Mouse (Mus musculus): ENCODE results near the gene Fbxl17. TPM values are rescaled to one million over a fixed set of nuclear protein-coding genes. Genes with fewer than 3 reads are reported as not detected.

The Fbxl17 gene
- polyA plus RNA-seq, 1 experiment from 2014 or later = 3.0 TPM

DNA sequence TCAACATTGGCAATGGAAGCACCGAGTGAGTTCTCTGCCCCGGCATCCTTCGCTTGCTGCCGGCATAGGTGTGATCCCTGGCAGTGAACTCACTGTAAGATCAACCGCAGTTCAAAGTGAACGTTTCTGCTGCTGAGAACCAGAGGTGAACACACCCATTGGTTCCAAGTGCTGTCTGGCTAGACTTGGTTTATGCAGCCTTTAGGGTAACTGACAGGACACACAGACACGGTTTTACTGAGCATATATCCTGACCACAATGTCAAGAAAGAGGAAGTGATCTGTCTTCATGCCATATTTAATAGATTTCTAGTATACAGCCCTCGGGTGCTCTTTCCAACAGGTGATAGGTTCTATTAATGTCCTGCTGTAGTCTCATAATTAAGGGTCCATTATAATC is 310.5 kb downstream of the Fbxl17 start:
- H3K9ac ChIP-seq (ENCODE audit: low read depth, low read length) = no peak overlapping the region
- no peaks in the 10 kb centered on the region for H3K36me3 ChIP-seq (ENCODE audit: control insufficient read depth, insufficient read depth, low read length)
- H3K4me1 ChIP-seq (replicated peaks; ENCODE audit: control insufficient read depth, insufficient read depth, low read length) = peaks cover 6% of the 10 kb centered on the region
- WGBS = 65% methylated on average over 8 of the region's 8 CpGs
- no peaks in the 10 kb centered on the region for H3K27me3 ChIP-seq (replicated peaks; ENCODE audit: control insufficient read depth, insufficient read depth, low read length)
- no peak overlapping the region for H3K4me3 ChIP-seq (ENCODE audit: low read depth, low read length)
- no peaks in the 10 kb centered on the region for H3K9me3 ChIP-seq (ENCODE audit: control insufficient read depth, low read length)
- no peak for DNase-seq (ENCODE audit: low spot score)
- no peak for ATAC-seq (replicated peaks; ENCODE audit: low FRiP score)
- H3K4me2 ChIP-seq = no peak overlapping the region
- H3K27ac ChIP-seq (ENCODE audit: low read depth, low read length) = no peak overlapping the region

DNA sequence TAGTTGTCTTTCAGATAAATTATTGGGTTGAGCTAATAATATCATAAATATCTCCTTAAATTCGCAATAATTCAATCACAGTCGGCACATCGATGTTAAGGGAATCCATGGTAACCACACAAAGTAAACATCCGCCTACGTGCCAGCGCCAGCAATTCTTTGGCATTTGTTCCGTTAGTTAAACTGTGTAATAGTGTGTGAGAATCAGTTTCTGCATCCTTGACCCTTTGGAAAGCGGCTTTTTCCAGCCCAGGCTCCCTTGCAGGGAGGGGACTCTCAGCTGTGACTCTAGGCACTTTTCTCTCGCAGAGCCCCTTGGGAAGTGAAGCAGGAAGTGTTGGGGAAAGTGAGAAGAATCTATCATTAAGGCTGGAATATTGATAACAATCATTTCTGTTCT is 314.3 kb downstream of the Fbxl17 start:
- ATAC-seq (replicated peaks; ENCODE audit: low FRiP score) (no peak), DNase-seq (ENCODE audit: low spot score) (no peak)
- Histone ChIP-seq H3K4me3 (ENCODE audit: low read depth, low read length) (no peak overlapping the region), H3K27me3 (replicated peaks; ENCODE audit: control insufficient read depth, insufficient read depth, low read length) (no peaks in the 10 kb centered on the region), H3K9me3 (ENCODE audit: control insufficient read depth, low read length) (no peaks in the 10 kb centered on the region), H3K36me3 (ENCODE audit: control insufficient read depth, insufficient read depth, low read length) (no peaks in the 10 kb centered on the region), H3K9ac (ENCODE audit: low read depth, low read length) (no peak overlapping the region), H3K27ac (ENCODE audit: low read depth, low read length) (no peak overlapping the region), H3K4me2 (no peak overlapping the region), H3K4me1 (replicated peaks; ENCODE audit: control insufficient read depth, insufficient read depth, low read length) (no peaks in the 10 kb centered on the region)
- WGBS = 83% methylated on average over 9 of the region's 9 CpGs

- Histone ChIP-seq H3K9ac (ENCODE audit: low read depth, low read length) (no peak overlapping the region), H3K9me3 (ENCODE audit: control insufficient read depth, low read length) (no peaks in the 10 kb centered on the region), H3K4me3 (ENCODE audit: low read depth, low read length) (no peak overlapping the region), H3K36me3 (ENCODE audit: control insufficient read depth, insufficient read depth, low read length) (no peaks in the 10 kb centered on the region), H3K27me3 (replicated peaks; ENCODE audit: control insufficient read depth, insufficient read depth, low read length) (no peaks in the 10 kb centered on the region), H3K27ac (ENCODE audit: low read depth, low read length) (no peak overlapping the region), H3K4me1 (replicated peaks; ENCODE audit: control insufficient read depth, insufficient read depth, low read length) (no peaks in the 10 kb centered on the region), H3K4me2 (no peak overlapping the region)
- no peak for ATAC-seq (replicated peaks; ENCODE audit: low FRiP score)
- DNase-seq (ENCODE audit: low spot score) = no peak
- 74% methylated on average over 10 of the region's 10 CpGs for WGBS
Measured at GRCm38 (mm10) chr17:63184844-63185504, 314.8 kb downstream of the Fbxl17 start.

DNA sequence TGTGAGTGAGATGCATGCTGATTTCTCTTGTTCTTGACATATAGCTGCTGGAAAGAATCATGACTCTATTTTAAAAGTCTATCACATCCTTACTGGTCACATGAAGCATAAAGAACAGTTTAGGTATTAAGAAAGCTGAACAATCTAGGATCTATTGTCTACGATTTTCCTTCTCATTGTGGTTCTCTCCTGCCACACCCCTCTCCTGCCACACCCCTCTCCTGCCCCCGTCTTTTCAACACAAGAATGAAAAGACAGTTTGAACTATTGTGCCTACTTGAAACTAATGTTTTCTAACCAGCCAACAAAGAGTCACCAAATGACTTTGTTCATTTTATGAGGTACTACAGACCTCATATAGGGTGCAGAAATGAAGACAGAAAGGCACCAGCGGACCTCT is 316.4 kb downstream of the Fbxl17 start:
- Histone ChIP-seq H3K36me3 (ENCODE audit: control insufficient read depth, insufficient read depth, low read length) (no peaks in the 10 kb centered on the region), H3K4me2 (no peak overlapping the region), H3K27ac (ENCODE audit: low read depth, low read length) (no peak overlapping the region), H3K9me3 (ENCODE audit: control insufficient read depth, low read length) (no peaks in the 10 kb centered on the region), H3K4me1 (replicated peaks; ENCODE audit: control insufficient read depth, insufficient read depth, low read length) (no peaks in the 10 kb centered on the region), H3K27me3 (replicated peaks; ENCODE audit: control insufficient read depth, insufficient read depth, low read length) (no peaks in the 10 kb centered on the region), H3K4me3 (ENCODE audit: low read depth, low read length) (no peak overlapping the region), H3K9ac (ENCODE audit: low read depth, low read length) (no peak overlapping the region)
- WGBS = 52% methylated on average over 3 of the region's 3 CpGs
- DNase-seq (ENCODE audit: low spot score) = no peak
- no peak for ATAC-seq (replicated peaks; ENCODE audit: low FRiP score)

GRCm38 (mm10) chr17:63181661-63182060 is 318.2 kb downstream of the Fbxl17 start:
- no peak overlapping the region for H3K27ac ChIP-seq (ENCODE audit: low read depth, low read length)

GRCm38 (mm10) chr17:63180042-63180441 is 319.8 kb downstream of the Fbxl17 start:
- Histone ChIP-seq H3K9me3 (ENCODE audit: control insufficient read depth, low read length) (no peaks in the 10 kb centered on the region), H3K27ac (ENCODE audit: low read depth, low read length) (no peak overlapping the region), H3K36me3 (ENCODE audit: control insufficient read depth, insufficient read depth, low read length) (no peaks in the 10 kb centered on the region), H3K4me1 (replicated peaks; ENCODE audit: control insufficient read depth, insufficient read depth, low read length) (no peaks in the 10 kb centered on the region), H3K9ac (ENCODE audit: low read depth, low read length) (no peak overlapping the region), H3K4me3 (ENCODE audit: low read depth, low read length) (no peak overlapping the region), H3K27me3 (replicated peaks; ENCODE audit: control insufficient read depth, insufficient read depth, low read length) (no peaks in the 10 kb centered on the region), H3K4me2 (no peak overlapping the region)
- ATAC-seq (replicated peaks; ENCODE audit: low FRiP score) (no peak), DNase-seq (ENCODE audit: low spot score) (no peak)
- 75% methylated on average over 3 of the region's 3 CpGs for WGBS

More at GRCm38 (mm10) chr17:63181661-63182060, 318.2 kb downstream of the Fbxl17 start:
- no peaks in the 10 kb centered on the region for H3K4me1 ChIP-seq (replicated peaks; ENCODE audit: control insufficient read depth, insufficient read depth, low read length)
- ATAC-seq (replicated peaks; ENCODE audit: low FRiP score) = no peak
- H3K9me3 ChIP-seq (ENCODE audit: control insufficient read depth, low read length) = no peaks in the 10 kb centered on the region
- no peak for DNase-seq (ENCODE audit: low spot score)
- no peaks in the 10 kb centered on the region for H3K27me3 ChIP-seq (replicated peaks; ENCODE audit: control insufficient read depth, insufficient read depth, low read length)
- WGBS = 90% methylated on average over 5 of the region's 5 CpGs
- no peaks in the 10 kb centered on the region for H3K36me3 ChIP-seq (ENCODE audit: control insufficient read depth, insufficient read depth, low read length)
- H3K4me3 ChIP-seq (ENCODE audit: low read depth, low read length) = no peak overlapping the region
- H3K4me2 ChIP-seq = no peak overlapping the region
- H3K9ac ChIP-seq (ENCODE audit: low read depth, low read length) = no peak overlapping the region

DNA sequence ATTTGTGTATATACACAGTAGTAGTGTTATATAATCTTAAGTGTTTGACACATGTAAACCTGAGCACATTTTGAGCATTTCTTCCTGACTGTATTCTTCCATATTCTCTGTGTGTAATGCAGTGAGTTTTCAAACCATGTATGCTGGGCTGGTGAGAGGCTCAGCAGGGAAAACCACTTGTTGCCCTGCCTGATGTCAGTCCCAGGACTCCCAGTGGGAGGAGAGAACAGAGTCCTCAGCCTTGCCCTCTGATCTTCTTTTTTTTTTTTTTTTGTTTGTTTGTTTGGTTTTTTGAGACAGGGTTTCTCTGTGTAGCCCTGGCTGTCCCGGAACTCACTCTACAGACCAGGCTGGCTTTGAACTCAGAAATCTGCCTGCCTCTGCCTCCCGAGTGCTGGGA is 321.5 kb downstream of the Fbxl17 start:
- no peak overlapping the region for H3K4me2 ChIP-seq
- H3K9ac ChIP-seq (ENCODE audit: low read depth, low read length) = no peak overlapping the region
- ATAC-seq (replicated peaks; ENCODE audit: low FRiP score) (no peak), DNase-seq (ENCODE audit: low spot score) (no peak)
- no peaks in the 10 kb centered on the region for H3K36me3 ChIP-seq (ENCODE audit: control insufficient read depth, insufficient read depth, low read length)
- H3K9me3 ChIP-seq (ENCODE audit: control insufficient read depth, low read length) = no peaks in the 10 kb centered on the region
- 82% methylated on average over 2 of the region's 2 CpGs for WGBS
- no peaks in the 10 kb centered on the region for H3K4me1 ChIP-seq (replicated peaks; ENCODE audit: control insufficient read depth, insufficient read depth, low read length)
- no peak overlapping the region for H3K4me3 ChIP-seq (ENCODE audit: low read depth, low read length)
- no peaks in the 10 kb centered on the region for H3K27me3 ChIP-seq (replicated peaks; ENCODE audit: control insufficient read depth, insufficient read depth, low read length)
- no peak overlapping the region for H3K27ac ChIP-seq (ENCODE audit: low read depth, low read length)

DNA sequence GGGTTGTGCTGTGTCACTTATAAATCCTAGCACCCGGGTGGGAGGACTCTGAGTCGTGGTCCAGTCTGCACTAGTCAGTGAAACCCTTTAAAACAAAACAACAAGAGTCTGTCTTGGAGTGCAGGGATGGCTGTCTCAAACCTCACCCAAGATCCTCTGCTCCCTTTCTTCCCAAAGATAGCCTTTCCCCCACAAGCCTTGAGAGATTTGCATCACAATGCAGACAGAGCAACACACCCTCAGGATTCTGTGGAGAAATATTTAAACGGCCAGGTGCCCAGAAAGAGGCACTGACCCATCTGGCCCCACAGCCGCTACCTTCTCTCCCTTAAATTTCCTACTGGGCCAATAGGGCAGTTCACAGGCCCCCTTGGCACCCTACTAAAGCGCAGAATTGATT is 323.4 kb downstream of the Fbxl17 start:
- Histone ChIP-seq H3K4me3 (ENCODE audit: low read depth, low read length) (no peak overlapping the region), H3K9ac (ENCODE audit: low read depth, low read length) (no peak overlapping the region), H3K27me3 (replicated peaks; ENCODE audit: control insufficient read depth, insufficient read depth, low read length) (no peaks in the 10 kb centered on the region), H3K36me3 (ENCODE audit: control insufficient read depth, insufficient read depth, low read length) (no peaks in the 10 kb centered on the region), H3K4me1 (replicated peaks; ENCODE audit: control insufficient read depth, insufficient read depth, low read length) (no peaks in the 10 kb centered on the region), H3K4me2 (no peak overlapping the region), H3K9me3 (ENCODE audit: control insufficient read depth, low read length) (no peaks in the 10 kb centered on the region), H3K27ac (ENCODE audit: low read depth, low read length) (no peak overlapping the region)
- DNase-seq (ENCODE audit: low spot score) (no peak), ATAC-seq (replicated peaks; ENCODE audit: low FRiP score) (no peak)
- 79% methylated on average over 5 of the region's 5 CpGs for WGBS

GRCm38 (mm10) chr17:63172697-63173096 is 327.1 kb downstream of the Fbxl17 start:
- Histone ChIP-seq H3K4me2 (no peak overlapping the region), H3K9ac (ENCODE audit: low read depth, low read length) (no peak overlapping the region), H3K36me3 (ENCODE audit: control insufficient read depth, insufficient read depth, low read length) (no peaks in the 10 kb centered on the region), H3K9me3 (ENCODE audit: control insufficient read depth, low read length) (no peaks in the 10 kb centered on the region), H3K4me1 (replicated peaks; ENCODE audit: control insufficient read depth, insufficient read depth, low read length) (no peaks in the 10 kb centered on the region), H3K27me3 (replicated peaks; ENCODE audit: control insufficient read depth, insufficient read depth, low read length) (no peaks in the 10 kb centered on the region), H3K27ac (ENCODE audit: low read depth, low read length) (no peak overlapping the region), H3K4me3 (ENCODE audit: low read depth, low read length) (no peak overlapping the region)
- ATAC-seq (replicated peaks; ENCODE audit: low FRiP score) = no peak
- WGBS = 74% methylated on average over 1 of the region's 1 CpGs
- DNase-seq (ENCODE audit: low spot score) = no peak
